ENCODE assay signal across 8 mouse cellular contexts in genomic region chr11:30770817-30771216, GRCm38 (mm10). TPM values are rescaled to one million over a fixed set of nuclear protein-coding genes. Genes with fewer than 3 reads are reported as not detected.
DNase-seq lines count a peak whose midpoint lies in the region; ATAC-seq and TF ChIP-seq lines count a peak whose summit lies in the region.

No protein-coding gene starts in this region.

- no peak for ATAC-seq in liver, embryonic 16.5 days (ENCODE audit: low read depth)

- intact Hi-C loops in gastrocnemius, adult 2 months (cut with DNase I) = no loop called here

- peak overlapping the region; percentile 87 for H3K4me2 ChIP-seq in liver, embryonic 16.5 days (ENCODE audit: low read depth, low read length)

- no peak for DNase-seq in gastrocnemius, adult 2 months
- no peak for DNase-seq in gastrocnemius, postnatal 10 days
- DNase-seq in A20 (ENCODE audit: low read depth, low spot score) = peak; percentile 24
- no peak for DNase-seq in hindbrain, embryonic 10.5 days (ENCODE audit: low spot score)
- no peak for DNase-seq in retina, postnatal 1 day
- no peak for DNase-seq in testis, postnatal 10 days (ENCODE audit: low spot score)
- no peak for DNase-seq in left cerebral cortex, adult 8-10 months (ENCODE audit: low spot score in 2 of 2)

- no peaks in the 10 kb centered on the region for H3K27me3 ChIP-seq in hindbrain, embryonic 10.5 days (ENCODE audit: insufficient read depth, poor library complexity, severe bottlenecking)
- no peaks in the 10 kb centered on the region for H3K27me3 ChIP-seq in liver, embryonic 16.5 days (ENCODE audit: control insufficient read depth, insufficient read depth, low read depth, low read length)

- peaks cover 16% of the 10 kb centered on the region for H3K4me1 ChIP-seq in hindbrain, embryonic 10.5 days (replicated peaks)
- peaks cover 9% of the 10 kb centered on the region for H3K4me1 ChIP-seq in liver, embryonic 16.5 days (ENCODE audit: control insufficient read depth, low read depth, low read length)

- H3K4me3 ChIP-seq in gastrocnemius, adult 2 months = peak overlapping the region; percentile 90
- peak overlapping the region; percentile 93 for H3K4me3 ChIP-seq in hindbrain, embryonic 10.5 days
- peak overlapping the region; percentile 100 for H3K4me3 ChIP-seq in liver, embryonic 16.5 days (ENCODE audit: low read depth, low read length)

- H3K9me3 ChIP-seq in hindbrain, embryonic 10.5 days = no peaks in the 10 kb centered on the region
- H3K9me3 ChIP-seq in liver, embryonic 16.5 days (replicated peaks; ENCODE audit: control insufficient read depth, low read length) = no peaks in the 10 kb centered on the region

- 82% methylated on average over 3 of the region's 3 CpGs for WGBS in hindbrain, embryonic 10.5 days
- WGBS in liver, embryonic 16.5 days (ENCODE audit: insufficient replicate concordance) = 57% methylated on average over 3 of the region's 3 CpGs

- peak overlapping the region; percentile 100 for H3K9ac ChIP-seq in liver, embryonic 16.5 days (ENCODE audit: low read depth, low read length)

- peak overlapping the region; percentile 98 for H3K27ac ChIP-seq in gastrocnemius, adult 2 months
- H3K27ac ChIP-seq in hindbrain, embryonic 10.5 days = peak overlapping the region; percentile 97
- H3K27ac ChIP-seq in liver, embryonic 16.5 days (ENCODE audit: low read length) = no peak overlapping the region; the same call in 1 of the 2 replicates

- TF ChIP-seq CTCF in gastrocnemius, adult 2 months (IDR thresholded peaks at IDR 0.05) = no peak

- H3K36me3 ChIP-seq in hindbrain, embryonic 10.5 days = no peaks in the 10 kb centered on the region
- no peaks in the 10 kb centered on the region for H3K36me3 ChIP-seq in liver, embryonic 16.5 days (ENCODE audit: control insufficient read depth, insufficient read depth)

RNA-seq across cellular contexts. Expression of gene Psme4, which starts 0.7 kb away (rescaled TPM):
- total RNA-seq in gastrocnemius, adult 2 months (2021) = 100 to 1,000 TPM; 145 to 206 TPM
- 10 to 100 TPM; 80.9 to 87.4 TPM for total RNA-seq in gastrocnemius, postnatal 10 days (2021)
- polyA plus RNA-seq in hindbrain, embryonic 10.5 days (2016; fragmentation: Nextera tagmentation; extraction: Ambion mirVana) = 22.5 and 25.8 TPM in 2 replicates
- polyA plus RNA-seq in liver, embryonic 16.5 days (2015; fragmentation: Nextera tagmentation; extraction: Ambion mirVana) = 7.2 and 8.0 TPM in 2 replicates
- 10 to 100 TPM; 43.8 to 53.8 (median 47.3) TPM for total RNA-seq in left cerebral cortex, adult 8-10 months (2022)
